Mouse (Mus musculus) heart, embryonic 12.5 days (tissue): ENCODE data around the gene Prox2. TPM values are rescaled to one million over a fixed set of nuclear protein-coding genes. Genes with fewer than 3 reads are reported as not detected.
"Not testable (repeated sequence)": the region's sequence is repeated elsewhere in the genome, so short reads cannot be mapped to it uniquely, and the experiment has no call there.

Source experiments
- ATAC-seq: fragments of 200-750 bp; cut with Nextera tagmentation; 2 replicates; pipeline ENCODE4 v1.8.0; 2017; ENCODE audit warnings: moderate TSS enrichment, moderate library complexity; ENCODE audit not compliant: insufficient number of reproducible peaks, low FRiP score
- H3K27ac ChIP-seq: fragments of 300-500 bp; sonication (generic); 2 replicates; pipeline ENCODE4 v1.5.1; 2016; ENCODE audit warnings: mild to moderate bottlenecking, moderate library complexity; ENCODE audit not compliant: poor library complexity, severe bottlenecking
- H3K27me3 ChIP-seq: fragments of 300-500 bp; sonication (generic); replicated peaks from 2 replicates; pipeline ENCODE4 v1.6.1; 2016; ENCODE audit warnings: mild to moderate bottlenecking, moderate library complexity
- H3K36me3 ChIP-seq: fragments of 300-500 bp; sonication (generic); 2 replicates; pipeline ENCODE4 v1.6.1; 2016; ENCODE audit warnings: mild to moderate bottlenecking, moderate library complexity
- H3K4me1 ChIP-seq: fragments of 300-500 bp; sonication (generic); replicated peaks from 2 replicates; pipeline ENCODE4 v1.6.1; 2016; ENCODE audit warnings: mild to moderate bottlenecking
- H3K4me2 ChIP-seq: fragments of 300-500 bp; sonication (generic); 2 replicates; pipeline ENCODE4 v1.6.1; 2016; ENCODE audit warnings: mild to moderate bottlenecking, moderate library complexity
- H3K4me3 ChIP-seq: fragments of 300-500 bp; sonication (generic); 2 replicates; pipeline ENCODE4 v1.5.1; 2016; ENCODE audit warnings: mild to moderate bottlenecking
- H3K9ac ChIP-seq: fragments of 300-500 bp; sonication (generic); 2 replicates; pipeline ENCODE4 v1.6.1; 2016; ENCODE audit warnings: mild to moderate bottlenecking, moderate library complexity
- H3K9me3 ChIP-seq: fragments of 300-500 bp; sonication (generic); replicated peaks from 2 replicates; pipeline ENCODE4 v1.6.1; 2016; ENCODE audit warnings: mild to moderate bottlenecking, moderate library complexity
- WGBS: fragments of 180-500 bp; shearing (Covaris S2); methylation state at CpG from one replicate; pipeline ENCODE4 v1.1.7; 2016; 5-methylcytosine and 5-hydroxymethylcytosine counted together
- polyA plus RNA-seq: library from polyadenylated mRNA; unstranded; fragments of >200 nt; fragmentation: Nextera tagmentation; extraction: Ambion mirVana; gene quantifications from 2 replicates; pipeline ENCODE4 v1.2.1, GENCODE M21; 2016

Gene Prox2
- polyA plus RNA-seq, 1 experiment from 2014 or later: 2.8 TPM

GRCm38 (mm10) chr12:85145630-85146029 lies 35.1 kb upstream of the Prox2 start:
- ATAC-seq: no peak
- H3K9me3 ChIP-seq: no peaks in the 10 kb centered on the region
- no peaks in the 10 kb centered on the region for H3K36me3 ChIP-seq
- H3K4me1 ChIP-seq: peaks cover 25% of the 10 kb centered on the region
- WGBS: 56% methylated on average over 9 of the region's 9 CpGs
- no peak overlapping the region for H3K4me3 ChIP-seq
- peaks cover 21% of the 10 kb centered on the region for H3K27me3 ChIP-seq
- H3K4me2 ChIP-seq: no peak overlapping the region
- no peak overlapping the region for H3K27ac ChIP-seq
- H3K9ac ChIP-seq: no peak overlapping the region

GRCm38 (mm10) chr12:85144821-85145220 lies 34.3 kb upstream of the Prox2 start:
- H3K27ac ChIP-seq: no peak overlapping the region
- no peaks in the 10 kb centered on the region for H3K9me3 ChIP-seq
- H3K36me3 ChIP-seq: no peaks in the 10 kb centered on the region
- no peak for ATAC-seq
- peaks cover 21% of the 10 kb centered on the region for H3K27me3 ChIP-seq
- no peak overlapping the region for H3K4me3 ChIP-seq
- H3K4me2 ChIP-seq: no peak overlapping the region
- WGBS: 93% methylated on average over 4 of the region's 4 CpGs
- H3K9ac ChIP-seq: no peak overlapping the region
- H3K4me1 ChIP-seq: peaks cover 20% of the 10 kb centered on the region

GRCm38 (mm10) chr12:85144276-85144675 lies 33.7 kb upstream of the Prox2 start:
- ATAC-seq, H3K9ac ChIP-seq, H3K9me3 ChIP-seq, H3K36me3 ChIP-seq, H3K27ac ChIP-seq, H3K4me2 ChIP-seq, H3K4me3 ChIP-seq: not testable (repeated sequence)
- 66% methylated on average over 2 of the region's 2 CpGs for whole genome bisulfite sequencing
- Histone ChIP-seq H3K27me3 (peaks cover 24% of the 10 kb centered on the region), H3K4me1 (peaks cover 20% of the 10 kb centered on the region)

DNA sequence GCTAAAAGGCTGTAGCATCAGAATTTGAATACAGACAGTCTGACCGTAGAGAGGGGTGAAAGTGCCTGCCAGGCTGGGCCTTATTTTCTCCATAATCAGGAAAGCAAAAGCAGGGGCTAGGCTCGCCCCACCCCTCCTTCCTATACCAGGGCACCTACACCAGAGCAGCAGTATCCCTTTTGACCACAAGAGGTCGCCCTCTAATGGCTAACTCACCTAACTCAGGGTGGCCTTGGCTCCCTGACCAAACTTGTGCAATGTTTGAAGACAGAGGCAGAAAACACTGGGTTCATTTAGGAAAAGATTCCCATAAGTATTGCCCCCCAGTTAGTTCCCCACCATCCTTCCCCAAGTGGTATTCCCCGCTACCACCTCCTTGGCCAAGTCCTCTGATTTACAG lies 32.2 kb upstream of the Prox2 start:
- H3K9me3 ChIP-seq: no peaks in the 10 kb centered on the region
- H3K4me2 ChIP-seq: no peak overlapping the region
- H3K4me3 ChIP-seq: no peak overlapping the region
- no peak overlapping the region for H3K27ac ChIP-seq
- peaks cover 33% of the 10 kb centered on the region for H3K27me3 ChIP-seq
- peaks cover 20% of the 10 kb centered on the region for H3K4me1 ChIP-seq
- H3K36me3 ChIP-seq: no peaks in the 10 kb centered on the region
- no peak overlapping the region for H3K9ac ChIP-seq
- WGBS: 14% methylated on average over 4 of the region's 4 CpGs
- no peak for ATAC-seq

GRCm38 (mm10) chr12:85141096-85141495 lies 30.5 kb upstream of the Prox2 start:
- no peak overlapping the region for H3K4me3 ChIP-seq
- WGBS: 68% methylated on average over 6 of the region's 6 CpGs
- peaks cover 17% of the 10 kb centered on the region for H3K4me1 ChIP-seq
- no peak overlapping the region for H3K27ac ChIP-seq
- no peak overlapping the region for H3K4me2 ChIP-seq
- no peak overlapping the region for H3K9ac ChIP-seq
- peaks cover 33% of the 10 kb centered on the region for H3K27me3 ChIP-seq
- no peak for ATAC-seq
- H3K36me3 ChIP-seq: no peaks in the 10 kb centered on the region
- no peaks in the 10 kb centered on the region for H3K9me3 ChIP-seq

- Histone ChIP-seq H3K36me3 (peaks cover 7% of the 10 kb centered on the region), H3K4me3 (no peak overlapping the region), H3K27ac (no peak overlapping the region), H3K4me1 (peaks cover 12% of the 10 kb centered on the region), H3K9ac (no peak overlapping the region), H3K27me3 (peaks cover 33% of the 10 kb centered on the region), H3K9me3 (no peaks in the 10 kb centered on the region), H3K4me2 (peak overlapping the region; percentile 23)
- WGBS: 29% methylated on average over 18 of the region's 18 CpGs
- no peak for ATAC-seq
Measured at GRCm38 (mm10) chr12:85140036-85140701, 29.6 kb upstream of the Prox2 start.

- Histone ChIP-seq H3K4me2 (no peak overlapping the region), H3K4me1 (peaks cover 10% of the 10 kb centered on the region), H3K27ac (no peak overlapping the region), H3K4me3 (no peak overlapping the region), H3K27me3 (peaks cover 28% of the 10 kb centered on the region; the same call in 1 of the 2 replicates), H3K36me3 (peaks cover 37% of the 10 kb centered on the region), H3K9ac (no peak overlapping the region), H3K9me3 (no peaks in the 10 kb centered on the region)
- no peak for ATAC-seq
- WGBS: 77% methylated on average over 4 of the region's 4 CpGs
Measured at GRCm38 (mm10) chr12:85136627-85137026, 26.1 kb upstream of the Prox2 start.

DNA sequence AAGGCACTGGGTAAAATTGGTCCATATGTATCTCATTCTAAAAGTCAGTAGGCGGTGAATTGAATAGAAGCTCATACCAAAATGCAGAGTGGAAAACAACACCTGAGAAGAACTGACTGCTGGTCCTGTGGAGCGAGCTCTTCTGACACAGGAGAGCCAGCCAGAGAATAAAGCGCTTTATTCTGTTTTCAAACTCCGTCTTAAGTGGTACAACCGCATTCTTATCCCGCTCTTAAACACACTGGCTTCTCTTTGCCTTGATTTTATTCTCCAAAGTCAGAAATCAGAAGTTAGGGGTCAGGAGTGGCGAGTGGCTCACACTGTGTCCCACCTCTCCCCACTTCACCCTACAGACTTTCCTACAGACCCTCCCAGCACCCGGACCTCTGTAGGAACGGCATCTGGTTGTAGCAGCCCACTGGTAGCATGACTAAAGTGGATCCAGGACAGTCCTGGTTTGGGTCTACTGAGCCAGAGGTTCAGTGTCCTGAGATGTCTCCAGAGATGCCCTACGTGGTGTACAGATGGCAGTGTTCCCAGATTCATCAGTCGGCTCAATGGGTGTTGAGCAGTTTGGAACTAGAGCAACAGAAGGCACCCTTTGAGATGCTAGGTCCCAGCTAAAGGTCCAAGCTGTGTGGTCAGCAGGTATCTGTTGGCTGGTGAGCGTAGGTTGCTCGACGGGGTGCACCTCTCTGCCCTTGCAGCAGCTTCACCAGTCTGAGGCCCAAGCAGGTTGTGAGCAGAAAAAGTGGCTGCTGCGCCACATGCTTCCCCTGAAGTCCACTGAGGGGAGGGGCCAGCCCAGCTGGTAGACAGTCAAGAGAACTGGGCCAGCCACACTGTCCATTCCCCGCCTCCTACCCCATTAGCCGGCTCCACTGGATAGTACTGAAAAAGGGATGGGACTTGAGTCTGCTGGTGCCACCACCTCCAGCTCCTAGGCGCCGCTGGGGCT lies 25.2 kb upstream of the Prox2 start:
- H3K9ac ChIP-seq: no peak overlapping the region; the same call in 1 of the 2 replicates

GRCm38 (mm10) chr12:85134043-85134794 lies 23.7 kb upstream of the Prox2 start:
- Histone ChIP-seq H3K4me3 (no peak overlapping the region), H3K36me3 (peaks cover 60% of the 10 kb centered on the region), H3K9ac (no peak overlapping the region), H3K4me2 (no peak overlapping the region), H3K4me1 (peaks cover 10% of the 10 kb centered on the region), H3K27ac (no peak overlapping the region), H3K9me3 (no peaks in the 10 kb centered on the region), H3K27me3 (0 out of 2 replicates have a peak, but pooled peaks cover 8% of the 10 kb centered on the region)
- no peak for ATAC-seq
- WGBS: 74% methylated on average over 8 of the region's 8 CpGs

More for the DNA sequence above, 25.2 kb upstream of the Prox2 start:
- H3K4me1 ChIP-seq: peaks cover 10% of the 10 kb centered on the region
- peaks cover 44% of the 10 kb centered on the region for H3K36me3 ChIP-seq
- no peak; the same call in 1 of the 2 replicates for ATAC-seq
- no peak overlapping the region for H3K27ac ChIP-seq
- H3K4me2 ChIP-seq: no peak overlapping the region
- no peaks in the 10 kb centered on the region for H3K9me3 ChIP-seq
- WGBS: 73% methylated on average over 19 of the region's 19 CpGs
- peaks cover 24% of the 10 kb centered on the region; the same call in 1 of the 2 replicates for H3K27me3 ChIP-seq
- H3K4me3 ChIP-seq: no peak overlapping the region

- Histone ChIP-seq H3K27me3 (no peaks in the 10 kb centered on the region), H3K4me3 (no peak overlapping the region), H3K4me2 (no peak overlapping the region), H3K27ac (no peak overlapping the region), H3K36me3 (peaks cover 87% of the 10 kb centered on the region), H3K4me1 (peaks cover 7% of the 10 kb centered on the region), H3K9ac (no peak overlapping the region), H3K9me3 (no peaks in the 10 kb centered on the region)
- 85% methylated on average over 6 of the region's 6 CpGs for WGBS
- ATAC-seq: no peak
Measured at GRCm38 (mm10) chr12:85131361-85131760, 20.8 kb upstream of the Prox2 start.
